Mouse (Mus musculus): Measurements from ENCODE around the gene Slit3.

Gene Slit3

DNA sequence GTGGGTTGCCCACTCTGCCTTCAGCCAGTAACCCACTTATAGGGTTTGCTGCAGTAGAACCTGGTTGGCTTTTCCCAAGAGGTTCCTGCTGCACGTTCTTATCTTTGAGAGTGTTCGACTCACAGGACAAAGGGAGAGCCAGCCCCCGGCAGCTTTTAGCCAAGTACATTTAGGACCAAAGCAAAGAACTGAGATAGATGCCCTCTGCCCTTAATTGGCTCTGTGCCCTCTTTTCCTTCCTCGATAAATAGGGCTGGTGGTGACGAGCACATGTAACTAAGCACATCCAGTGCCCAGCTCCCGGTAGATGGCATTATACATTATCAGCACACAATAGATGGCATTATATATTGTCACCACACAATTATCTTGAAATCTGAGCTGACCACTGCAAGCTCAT, 444.3 kb downstream of the Slit3 start:
- DNase-seq (ENCODE audit: low read depth in 1 of 2, low spot score in 2 of 2): no peak

GRCm38 (mm10) chr11:35566686-35567085, 445.7 kb downstream of the Slit3 start:
- no peak for DNase-seq (ENCODE audit: low read depth in 1 of 2, low spot score in 2 of 2)

DNA sequence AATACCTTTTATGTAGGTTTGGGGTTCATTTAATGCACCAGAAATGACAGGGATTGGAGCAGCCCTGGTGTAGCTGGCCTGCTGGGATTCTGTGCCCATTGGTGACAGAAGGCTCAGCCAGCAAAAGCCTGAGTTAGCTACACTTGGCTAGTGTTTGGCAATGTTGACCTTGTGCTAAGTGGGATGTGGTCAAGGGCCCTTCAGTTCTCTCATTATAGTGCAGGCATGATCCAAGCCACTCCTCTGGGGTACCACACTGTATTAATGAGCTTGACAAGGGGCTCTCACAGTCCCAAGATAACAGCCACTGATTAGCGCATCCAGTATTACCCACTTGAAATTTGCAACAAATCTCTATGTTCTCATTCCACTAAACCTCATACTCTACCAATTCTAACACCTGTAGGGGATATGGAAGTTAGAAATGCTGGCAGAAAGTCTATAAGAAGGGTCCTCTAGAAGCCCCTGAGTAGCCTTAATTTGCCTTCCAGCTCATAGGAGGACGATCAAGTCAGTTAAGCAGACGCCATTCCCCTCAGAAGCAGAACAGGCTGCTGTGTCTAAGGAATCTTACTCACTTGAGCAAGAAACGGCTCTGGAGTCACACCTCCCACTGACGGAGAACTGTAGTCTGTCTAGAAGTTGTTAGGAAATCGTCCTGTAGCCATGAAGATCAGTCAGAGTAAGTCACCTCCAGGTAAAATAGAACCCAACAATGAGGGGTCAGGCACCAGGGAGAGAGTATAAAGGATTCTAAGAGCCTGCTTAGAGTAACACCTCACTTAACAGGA, 448.3 kb downstream of the Slit3 start:
- no peak for DNase-seq (ENCODE audit: low read depth in 1 of 2, low spot score in 2 of 2)

GRCm38 (mm10) chr11:35569957-35570356, 448.9 kb downstream of the Slit3 start:
- DNase-seq (ENCODE audit: low read depth in 1 of 2, low spot score in 2 of 2): no peak

DNA sequence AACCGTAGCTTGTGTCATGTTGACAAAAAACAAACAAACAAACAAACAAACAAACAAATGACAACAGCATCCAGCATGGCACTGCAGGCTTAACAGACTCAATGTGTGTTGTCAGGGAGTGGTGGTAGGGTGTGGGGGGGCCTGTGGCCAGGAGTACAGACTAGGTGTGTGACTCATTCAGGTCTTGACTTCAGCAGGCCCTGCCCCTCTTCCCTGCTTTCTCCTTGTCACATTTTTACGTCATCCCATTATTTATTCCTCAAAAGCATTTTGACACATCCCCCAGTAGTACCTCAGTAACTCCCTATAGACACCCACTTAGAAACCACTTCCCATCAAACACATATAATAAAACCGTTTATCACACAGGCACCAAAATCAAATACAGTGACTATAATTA, 450.9 kb downstream of the Slit3 start:
- DNase-seq (ENCODE audit: low read depth in 1 of 2, low spot score in 2 of 2): no peak

DNA sequence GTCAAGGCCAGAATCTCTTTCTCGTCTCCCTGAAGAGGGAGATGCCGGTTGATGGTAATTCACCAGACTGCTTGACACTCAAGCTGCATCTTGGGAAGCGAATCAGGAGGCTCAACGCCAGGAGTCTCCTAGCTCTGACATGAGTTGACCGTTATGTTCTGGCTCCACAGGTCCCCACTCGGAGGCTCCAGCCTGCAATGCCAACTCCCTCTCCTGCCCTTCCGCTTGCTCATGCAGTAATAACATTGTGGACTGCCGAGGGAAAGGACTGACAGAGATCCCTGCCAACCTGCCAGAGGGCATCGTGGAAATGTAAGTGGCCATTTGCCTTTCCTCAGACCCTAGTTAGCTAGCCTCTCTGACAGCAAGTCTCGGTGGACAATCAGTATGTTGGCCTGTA, 457.8 kb downstream of the Slit3 start:
- no peak for DNase-seq (ENCODE audit: low read depth in 1 of 2, low spot score in 2 of 2)

GRCm38 (mm10) chr11:35582591-35582990, 461.6 kb downstream of the Slit3 start:
- DNase-seq (ENCODE audit: low read depth in 1 of 2, low spot score in 2 of 2): no peak

- no peak for DNase-seq (ENCODE audit: low read depth in 1 of 2, low spot score in 2 of 2)
Measured at GRCm38 (mm10) chr11:35583633-35584032, 462.6 kb downstream of the Slit3 start.

- DNase-seq (ENCODE audit: low read depth in 1 of 2, low spot score in 2 of 2): no peak
Measured at GRCm38 (mm10) chr11:35587174-35587959, 466.3 kb downstream of the Slit3 start.

GRCm38 (mm10) chr11:35589892-35590291, 468.9 kb downstream of the Slit3 start:
- DNase-seq (ENCODE audit: low read depth in 1 of 2, low spot score in 2 of 2): no peak

DNA sequence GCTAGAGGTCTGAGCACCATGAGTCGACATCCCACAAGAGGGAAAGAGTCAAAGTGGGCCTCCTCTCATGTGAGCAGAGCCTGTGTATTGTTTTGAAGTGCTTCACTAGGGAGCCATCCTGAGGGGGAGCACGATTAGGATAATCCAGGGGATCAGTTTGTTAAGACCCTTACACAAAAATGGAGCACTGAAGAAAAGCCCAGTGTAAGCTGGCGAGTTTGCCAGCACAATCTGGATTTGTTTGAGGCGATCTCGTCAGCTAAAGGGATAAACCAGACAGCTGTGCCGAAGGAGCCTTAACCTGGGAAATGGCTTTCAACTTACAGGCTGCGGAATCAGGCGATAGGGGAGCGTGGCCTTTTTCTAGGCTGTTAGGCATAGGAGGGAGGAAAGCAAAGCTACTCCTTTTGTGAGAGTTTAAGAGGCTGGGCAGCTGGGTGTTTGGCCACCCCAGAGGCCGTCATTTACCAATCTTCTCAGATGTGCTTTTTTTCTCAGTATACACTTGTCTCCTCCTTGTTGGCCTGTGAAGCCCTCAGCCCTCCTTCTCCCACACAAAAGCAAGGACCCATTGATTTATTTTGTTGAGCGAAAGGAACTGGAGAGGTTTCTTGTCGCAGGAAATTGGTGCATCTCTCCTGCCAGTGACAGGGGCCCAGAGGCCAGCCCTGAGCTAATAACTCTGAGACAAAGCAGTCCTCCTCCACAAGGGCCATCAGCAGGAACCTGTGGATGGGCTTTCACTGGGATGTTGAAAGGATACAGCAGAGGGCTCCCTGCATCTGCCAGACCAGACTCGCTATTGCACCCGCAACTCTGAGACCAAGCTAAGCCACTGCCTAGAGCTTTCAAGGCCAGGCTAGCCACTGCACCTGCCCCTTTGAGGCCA, 472.4 kb downstream of the Slit3 start:
- DNase-seq (ENCODE audit: low read depth in 1 of 2, low spot score in 2 of 2): no peak

DNA sequence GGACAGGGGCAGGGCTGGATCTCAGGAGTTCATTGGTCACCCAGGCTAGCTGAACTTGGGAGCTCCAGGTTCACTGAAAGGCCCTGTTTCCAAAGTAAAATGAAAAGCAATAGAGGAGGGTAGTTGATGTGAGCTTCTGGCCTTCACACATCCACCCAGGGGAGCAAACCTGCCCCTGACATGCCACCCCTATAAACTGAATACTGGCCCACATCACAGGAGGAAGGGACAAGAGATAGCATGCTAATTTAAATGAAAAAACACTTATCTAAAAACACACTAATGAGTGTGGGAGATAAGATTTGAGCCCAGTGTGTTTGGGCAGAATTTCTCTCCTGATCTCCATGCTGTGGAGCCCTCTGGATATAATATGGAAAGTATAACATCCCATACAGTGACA, 475.0 kb downstream of the Slit3 start:
- no peak for DNase-seq (ENCODE audit: low read depth in 1 of 2, low spot score in 2 of 2)

DNA sequence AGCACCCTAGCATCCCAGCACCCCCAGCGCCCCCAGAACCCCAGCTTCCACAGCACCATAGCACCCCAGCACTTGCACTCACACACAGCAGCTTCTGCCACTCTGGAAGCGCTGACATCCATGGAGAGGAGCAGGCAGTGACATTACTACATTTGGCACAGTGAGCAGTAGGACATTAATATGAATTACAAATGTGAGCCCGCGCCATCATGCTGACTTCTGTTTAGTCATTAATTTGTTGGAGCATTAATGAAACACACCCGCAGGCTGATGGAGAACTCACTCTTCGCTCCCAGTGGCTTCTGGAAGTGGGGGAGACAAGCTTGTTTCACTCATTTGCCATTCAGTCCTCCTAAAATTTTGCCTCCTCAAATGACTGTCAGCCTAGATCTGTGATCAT, 476.9 kb downstream of the Slit3 start:
- no peak for DNase-seq (ENCODE audit: low read depth in 1 of 2, low spot score in 2 of 2)

DNA sequence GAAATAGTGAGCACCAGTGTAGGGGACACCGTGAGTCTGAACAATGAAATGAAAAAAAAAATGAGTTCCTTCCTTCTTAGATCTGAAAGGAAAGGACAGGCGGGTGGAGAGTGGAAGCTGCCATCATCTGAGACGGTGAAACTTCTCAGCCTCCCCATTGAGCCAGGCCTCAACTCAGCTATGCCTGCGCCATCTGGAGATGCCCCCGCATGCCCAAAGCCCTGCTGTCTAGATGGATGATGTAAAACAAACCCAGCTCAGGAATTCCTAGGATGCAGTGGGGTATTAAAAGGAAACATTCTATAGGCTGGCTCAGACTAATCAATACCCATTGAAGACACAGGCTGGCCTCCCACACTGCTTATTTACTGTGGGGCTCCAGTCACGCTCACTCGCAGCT, 477.7 kb downstream of the Slit3 start:
- no peak for DNase-seq (ENCODE audit: low read depth in 1 of 2, low spot score in 2 of 2)

DNA sequence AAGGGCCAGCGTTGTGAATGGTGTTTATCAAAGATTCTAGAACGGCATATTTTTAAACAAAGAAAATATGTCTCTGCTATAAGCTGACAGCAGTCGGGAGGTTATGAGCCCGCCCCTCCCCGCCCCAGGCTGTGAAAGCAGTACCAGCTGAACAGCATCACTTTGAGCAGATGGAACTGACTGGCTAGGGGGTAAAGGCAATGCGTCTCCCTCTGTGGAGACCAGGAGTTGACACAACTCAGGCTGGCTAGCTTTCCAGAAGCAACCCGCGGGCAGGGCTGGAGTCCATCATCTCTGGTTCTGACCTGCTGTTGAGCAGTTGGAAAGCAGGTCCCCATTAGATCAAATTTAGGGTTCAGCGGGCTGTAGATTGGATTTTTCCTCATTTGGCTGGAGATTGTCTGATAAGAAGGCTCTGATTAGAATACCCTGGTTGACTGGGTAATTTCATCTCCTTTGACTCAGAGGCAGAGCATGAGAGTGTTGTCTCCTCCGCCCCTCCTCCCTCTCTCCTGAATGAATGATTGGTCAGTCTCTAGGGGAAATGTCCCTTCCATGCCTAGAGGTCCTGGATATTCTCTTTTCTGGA, 480.7 kb downstream of the Slit3 start:
- no peak for DNase-seq (ENCODE audit: low read depth in 1 of 2, low spot score in 2 of 2)

DNA sequence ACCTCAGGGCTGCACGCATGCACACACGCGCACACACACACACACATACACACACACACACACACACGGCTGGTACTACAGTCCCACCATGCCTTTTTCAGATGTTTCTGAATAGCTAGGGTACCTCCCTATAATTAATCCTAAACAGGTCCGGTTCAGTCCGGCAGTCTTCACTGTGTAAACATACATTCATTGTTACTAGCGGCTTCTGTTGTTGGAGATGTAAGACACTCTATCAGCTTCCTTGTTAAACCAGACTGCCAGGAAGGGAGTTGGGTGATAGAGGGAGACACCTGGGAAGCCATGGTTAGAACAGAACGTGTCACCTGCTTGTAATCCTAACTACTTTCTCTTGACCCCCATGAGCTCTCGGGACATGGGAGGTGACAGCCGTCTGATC, 481.6 kb downstream of the Slit3 start:
- DNase-seq (ENCODE audit: low read depth in 1 of 2, low spot score in 2 of 2): no peak

DNA sequence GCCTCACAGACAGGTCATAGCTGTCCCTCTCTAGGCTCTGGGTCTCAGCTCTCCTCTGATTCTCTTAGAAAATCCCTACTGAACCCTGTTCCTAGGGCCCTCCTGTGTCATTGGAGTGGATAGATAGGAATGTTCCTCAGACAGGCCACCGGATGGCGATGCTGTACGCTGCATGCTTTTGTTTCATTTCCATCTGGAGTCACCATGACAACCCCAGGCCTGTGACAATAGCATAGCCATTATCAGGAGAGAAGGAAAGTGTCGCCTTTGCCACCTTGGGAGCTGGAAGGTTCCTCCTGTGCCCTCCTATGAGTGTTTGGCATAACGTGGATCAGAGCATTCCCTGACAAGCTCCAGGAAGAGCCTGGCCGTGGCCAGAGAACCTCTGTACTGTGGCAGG, 482.9 kb downstream of the Slit3 start:
- DNase-seq (ENCODE audit: low read depth in 1 of 2, low spot score in 2 of 2): no peak

DNA sequence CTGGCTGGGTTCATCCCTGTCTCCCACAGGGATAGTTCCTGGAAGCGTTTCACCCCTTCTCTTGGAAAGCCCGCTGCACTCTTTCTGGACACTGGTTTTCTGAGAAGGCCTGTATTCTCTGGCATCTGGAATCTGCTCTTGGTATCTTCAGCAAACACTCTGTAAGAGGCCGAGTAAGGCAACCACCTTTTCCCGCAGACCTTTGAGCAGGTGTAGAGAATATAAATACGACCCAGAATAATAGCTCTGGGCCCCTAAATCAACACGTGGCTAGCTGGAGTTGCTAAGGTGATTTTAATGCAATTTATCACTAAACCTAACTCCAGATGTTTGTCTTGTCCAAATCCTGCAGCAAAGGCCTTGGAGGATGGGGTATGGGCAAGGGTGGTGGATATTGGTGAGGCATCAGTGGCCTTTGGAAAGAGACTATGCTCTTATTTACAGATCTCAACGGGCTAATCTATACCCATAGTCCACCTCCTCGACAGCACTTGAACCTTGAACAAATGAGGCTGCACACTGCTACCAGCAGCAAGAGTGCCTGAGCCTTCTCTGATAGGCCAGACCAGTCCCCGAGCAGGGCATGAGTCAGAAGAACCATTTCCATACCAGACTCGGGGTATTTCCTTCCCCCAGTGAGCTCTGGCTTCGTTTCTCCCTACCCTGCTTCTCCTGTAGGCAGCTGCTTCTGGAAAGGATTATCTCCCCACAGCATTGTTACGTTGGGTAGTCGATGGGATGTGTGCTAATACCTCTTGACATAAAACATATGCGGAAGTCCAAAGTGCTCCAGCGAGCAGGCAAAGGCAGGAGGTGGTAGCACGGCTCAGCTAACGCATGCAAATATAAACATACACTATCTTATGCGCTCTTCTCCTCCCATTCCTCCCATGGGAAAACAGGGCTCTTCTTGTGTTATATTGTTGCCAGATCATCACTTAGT, 484.1 kb downstream of the Slit3 start:
- no peak for DNase-seq (ENCODE audit: low read depth in 1 of 2, low spot score in 2 of 2)

DNA sequence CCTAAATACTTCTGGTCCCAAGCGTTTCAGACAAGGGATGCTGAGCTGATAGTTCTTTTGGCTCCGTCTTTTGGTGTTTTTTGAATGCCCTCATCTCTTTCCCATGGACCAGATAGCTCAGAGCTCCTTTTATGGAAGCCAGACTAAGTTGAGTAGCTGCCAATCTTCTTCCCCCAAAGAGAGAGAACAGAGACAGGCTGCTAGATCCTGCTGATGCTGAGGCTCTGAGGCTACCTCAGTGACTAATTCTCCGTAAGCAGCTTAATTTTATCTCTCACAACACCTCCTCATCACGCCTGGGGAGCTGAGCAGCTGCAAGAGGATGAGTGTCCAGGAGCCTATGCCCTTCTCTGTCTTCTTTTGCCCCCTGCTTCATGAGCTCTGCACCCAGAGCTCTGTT, 486.2 kb downstream of the Slit3 start:
- no peak for DNase-seq (ENCODE audit: low read depth in 1 of 2, low spot score in 2 of 2)

DNA sequence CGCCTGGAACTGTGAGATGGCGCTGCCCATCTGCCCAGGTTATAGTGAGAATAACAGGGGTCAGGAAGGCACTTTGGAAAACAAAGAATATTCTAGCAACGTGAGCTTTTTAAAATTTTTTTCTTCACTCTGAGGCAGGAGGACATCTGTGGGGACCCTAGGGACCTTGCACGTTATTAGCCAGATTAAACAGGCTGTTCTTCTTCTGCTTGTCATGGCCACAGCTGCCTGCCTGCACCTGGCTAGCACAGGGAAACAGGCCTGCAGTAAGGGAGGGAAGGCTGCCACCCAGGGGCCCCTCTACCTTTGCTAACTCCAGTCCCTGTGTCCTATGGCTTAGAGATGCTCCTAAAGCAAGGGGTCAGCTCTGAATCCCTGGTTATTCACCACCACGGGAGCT, 487.8 kb downstream of the Slit3 start:
- DNase-seq (ENCODE audit: low read depth in 1 of 2, low spot score in 2 of 2): no peak

Data from monocyte, adult 2 months (primary cell).